Mouse (Mus musculus) liver, adult (tissue): ENCODE measurements around the gene 1700012B09Rik.

Experiments used
- GATA4 ChIP-seq: IDR thresholded peaks from 2 replicates; pipeline ENCODE4 v1.6.1; 2014; ENCODE audit warnings: mild to moderate bottlenecking, low read length; ENCODE audit not compliant: insufficient replicate concordance

The 1700012B09Rik gene

DNA sequence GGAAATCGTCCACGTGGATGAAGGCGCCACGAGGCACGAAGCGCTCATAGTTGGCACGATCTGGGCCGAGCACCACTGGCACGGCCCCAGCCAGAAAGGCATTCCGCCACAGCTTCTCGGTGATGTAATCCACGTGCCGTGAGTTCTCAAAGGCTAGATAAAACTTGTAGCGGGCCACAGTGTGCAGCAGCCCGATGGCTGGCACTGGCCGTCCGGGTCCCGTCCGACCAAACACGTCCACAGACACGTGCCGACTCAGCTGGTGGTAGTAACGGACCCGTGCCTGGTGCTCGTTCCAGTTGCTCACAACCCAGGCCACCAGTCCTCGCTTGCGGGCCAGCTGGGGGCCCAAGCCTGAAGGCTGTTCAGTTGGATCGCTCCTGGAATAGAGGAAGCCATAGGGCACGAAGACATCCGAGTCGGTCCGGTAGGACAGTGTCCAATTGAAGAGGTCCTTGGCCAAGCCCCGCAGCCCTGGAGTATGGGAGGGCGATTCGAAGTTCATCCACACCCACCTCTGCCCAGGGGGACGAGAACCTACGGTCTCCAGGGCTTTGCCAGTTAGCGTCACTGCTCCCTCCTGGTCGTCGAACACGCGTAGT lies 19.8 kb downstream of the 1700012B09Rik start:
- TF ChIP-seq GATA4 = no peak

DNA sequence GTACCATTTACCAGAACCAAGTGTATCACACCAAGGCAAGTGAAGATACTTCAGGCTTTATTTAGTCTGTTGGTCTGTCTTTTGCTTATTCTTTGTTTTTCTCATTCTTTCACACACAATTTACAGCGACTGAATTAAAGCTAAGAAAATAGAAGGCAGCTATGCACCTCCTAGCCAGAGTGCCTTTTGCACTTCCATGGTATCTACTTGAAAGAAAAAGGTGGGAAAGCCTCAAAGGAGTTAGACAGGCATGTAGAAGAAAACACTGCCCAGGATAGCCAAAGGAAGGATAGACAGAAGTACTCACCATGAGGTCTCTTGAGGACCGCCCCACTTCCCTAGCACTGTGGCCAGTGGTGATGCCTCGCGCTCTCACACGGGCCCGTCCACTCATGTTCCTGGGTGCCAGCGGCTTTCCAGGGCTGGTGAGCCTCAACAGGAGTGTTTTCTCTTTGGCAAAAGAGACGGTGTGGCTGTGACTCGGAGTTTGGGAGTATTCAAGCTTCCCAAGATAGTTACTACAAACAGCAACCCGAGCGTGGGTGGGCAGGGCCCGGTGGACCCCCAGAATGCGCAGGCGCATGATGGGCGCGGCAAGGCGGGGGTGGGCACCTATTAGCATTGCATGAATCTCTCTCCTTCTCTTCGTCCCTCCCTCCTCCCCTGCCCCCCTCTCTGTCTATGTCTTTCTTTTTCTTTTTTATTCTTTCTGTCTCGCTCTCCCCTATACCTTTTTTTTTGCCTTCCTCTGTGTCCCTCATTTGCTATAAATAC lies 30.5 kb downstream of the 1700012B09Rik start, which contains the start of gene Piwil4:
Gene Piwil4, minus strand, starts transcription at position 583 of the 774 bp plus-strand sequence.
- TF ChIP-seq GATA4 = no peak

DNA sequence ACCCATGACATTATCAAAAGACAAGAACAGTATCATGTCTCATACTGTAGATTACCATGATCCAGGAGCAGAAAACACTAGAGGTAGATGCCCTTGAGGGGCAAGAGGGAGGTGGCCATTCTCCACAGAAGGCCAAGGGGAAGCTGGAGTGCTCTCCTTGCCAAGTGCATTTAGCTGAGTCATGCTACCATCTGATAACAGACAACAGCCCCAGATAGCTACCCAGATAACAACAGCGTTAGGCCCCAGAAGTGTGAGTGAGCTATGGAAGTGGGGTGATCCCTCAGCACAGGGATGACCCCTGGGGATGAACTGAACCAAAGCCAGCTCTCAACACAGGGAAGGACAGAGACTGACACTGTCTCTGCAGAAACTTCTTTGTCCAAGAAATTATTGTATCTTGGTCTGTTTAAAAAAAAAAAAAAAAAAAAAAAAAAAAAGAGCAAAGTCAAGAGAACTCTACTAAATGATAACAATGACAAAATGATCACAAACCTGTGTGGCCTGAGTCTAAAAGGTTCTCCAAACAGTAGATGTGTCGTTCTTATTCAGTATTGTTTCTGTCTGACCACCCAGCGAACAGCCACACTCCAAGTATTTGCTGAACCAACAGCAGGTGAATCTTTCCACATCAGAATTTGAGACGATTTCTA lies 31.2 kb downstream of the 1700012B09Rik start:
- TF ChIP-seq GATA4 = no peak

DNA sequence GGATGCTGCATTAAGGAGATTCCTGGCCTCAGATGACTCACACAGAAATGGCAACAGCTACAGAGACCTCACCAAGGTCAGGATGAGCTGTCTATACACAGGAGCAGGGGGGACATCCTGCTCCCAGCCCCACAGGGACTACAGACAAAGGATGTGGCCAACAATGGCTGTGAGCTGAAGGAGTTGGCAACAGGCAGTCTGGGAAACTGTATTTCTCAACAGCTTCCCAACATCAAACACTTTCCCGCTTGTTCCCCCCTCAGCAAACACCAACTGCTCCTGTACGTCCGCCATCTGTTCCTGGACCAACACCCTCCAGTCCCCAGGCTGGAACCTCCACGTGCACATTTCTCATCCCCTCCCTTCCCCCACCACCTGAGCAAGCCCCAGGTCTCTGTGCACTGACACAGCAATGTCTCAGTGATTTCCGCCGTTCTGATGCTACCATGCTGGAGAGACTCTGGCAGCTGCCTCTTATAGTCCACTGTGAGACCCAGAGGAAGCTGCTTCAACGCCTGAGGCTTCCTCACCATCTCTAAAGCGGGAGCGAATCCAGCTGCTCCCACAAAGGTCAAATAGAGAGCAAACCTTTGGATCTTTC lies 39.8 kb downstream of the 1700012B09Rik start:
- TF ChIP-seq GATA4 = no peak

DNA sequence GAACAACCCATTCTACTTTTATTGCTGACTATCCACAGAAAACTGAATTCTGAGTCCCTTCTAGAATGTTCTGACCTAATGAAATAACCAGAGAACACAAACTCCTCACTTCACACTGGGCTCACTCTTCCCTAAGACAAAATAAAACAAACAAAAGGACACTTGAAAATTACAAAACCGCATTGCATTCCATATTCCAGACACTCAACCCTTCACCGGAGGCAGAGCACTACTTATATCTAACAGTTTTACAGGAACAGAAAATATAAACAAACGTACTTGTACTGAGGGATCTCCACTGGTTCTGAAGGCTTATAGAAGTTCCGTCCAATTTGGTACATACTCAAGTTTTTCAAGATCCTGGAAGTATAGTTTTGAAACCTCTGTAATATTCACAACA lies 42.5 kb downstream of the 1700012B09Rik start:
- no peak for TF ChIP-seq GATA4

DNA sequence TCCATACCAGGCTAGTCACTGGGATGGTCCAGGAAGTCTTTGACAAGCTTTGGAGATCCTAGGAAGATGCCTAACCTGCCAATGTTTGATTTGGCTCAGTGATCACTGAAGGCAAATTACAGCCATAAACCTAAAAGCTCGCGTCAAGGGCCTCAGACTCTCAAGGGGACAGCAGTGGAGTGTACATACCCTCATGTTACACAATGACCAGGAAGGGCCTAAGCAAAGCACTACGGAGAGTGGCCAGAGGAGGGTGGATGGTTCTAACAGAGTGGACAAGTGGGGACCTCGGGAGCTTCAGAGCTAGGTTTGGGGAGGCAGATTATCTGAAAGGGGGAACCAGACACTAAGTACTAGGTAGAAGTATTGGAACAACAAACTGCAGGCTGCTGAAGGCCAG lies 44.2 kb downstream of the 1700012B09Rik start:
- TF ChIP-seq GATA4 = no peak

DNA sequence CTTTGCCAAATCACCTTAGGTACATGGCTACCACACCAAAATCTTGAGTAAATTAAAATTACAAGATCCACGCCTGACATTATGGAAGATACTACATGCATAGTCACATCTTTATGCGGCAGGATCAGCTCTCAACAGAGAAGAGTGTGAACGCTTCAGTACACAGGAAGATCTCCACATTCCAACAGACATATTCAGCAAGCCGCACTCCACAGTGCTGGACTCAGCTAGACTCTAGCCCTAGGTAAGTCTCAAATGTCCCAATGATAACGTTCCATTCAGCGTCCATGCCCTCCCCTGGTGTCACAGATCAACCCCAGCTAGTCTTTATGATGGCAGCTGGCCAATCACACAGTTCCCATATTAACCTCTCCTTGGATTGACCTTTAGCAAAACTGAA lies 44.8 kb downstream of the 1700012B09Rik start:
- no peak for TF ChIP-seq GATA4

DNA sequence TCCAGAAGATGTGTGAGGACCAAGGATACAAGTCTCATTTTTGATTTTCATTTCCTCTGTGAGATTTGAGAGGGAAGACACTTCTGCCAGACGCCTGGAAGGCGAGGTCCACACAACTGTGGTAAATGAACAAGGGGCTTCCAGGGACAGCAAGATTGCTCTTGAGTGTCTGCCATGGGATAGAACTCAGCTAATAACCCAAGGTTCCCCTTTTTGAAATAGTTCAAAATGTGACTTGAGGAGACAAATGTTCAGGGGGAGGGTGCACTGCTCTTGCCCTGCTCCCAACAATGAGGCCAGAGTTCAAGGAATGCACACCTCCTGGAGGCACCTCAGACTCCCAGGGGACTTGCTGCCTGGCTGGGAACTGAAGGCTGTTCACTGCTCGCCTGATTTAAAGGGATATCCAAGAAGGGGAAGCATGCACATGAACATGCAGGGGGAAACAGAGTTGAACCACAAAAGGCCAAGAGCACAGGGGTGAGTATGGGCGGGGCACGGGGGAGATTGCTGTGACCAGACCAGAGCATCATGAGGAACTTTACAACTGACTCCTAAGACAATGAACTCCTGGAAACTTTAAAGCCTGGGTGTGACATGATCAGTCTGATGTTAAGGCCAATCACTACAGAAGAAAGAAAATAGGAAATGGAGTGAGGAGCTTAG lies 45.9 kb downstream of the 1700012B09Rik start:
- no peak for TF ChIP-seq GATA4

DNA sequence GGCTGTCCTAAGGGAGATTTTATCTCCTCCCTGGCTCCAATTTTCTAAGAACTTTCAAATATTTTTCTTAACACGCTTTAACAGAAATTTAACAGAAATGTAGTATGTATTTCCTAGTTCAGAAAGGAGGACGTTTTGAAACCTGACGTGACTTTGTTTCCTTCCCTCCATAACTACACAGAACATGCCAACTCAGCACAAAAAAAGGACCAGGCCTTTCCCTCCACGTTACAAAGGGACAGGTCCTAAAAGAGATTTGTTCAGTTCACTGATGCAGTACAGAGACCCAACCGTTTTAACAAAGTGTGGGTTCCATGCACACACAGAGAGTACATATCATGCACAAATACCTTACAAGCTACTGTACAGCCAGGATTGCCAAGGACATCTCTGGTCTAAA lies 49.2 kb downstream of the 1700012B09Rik start:
- no peak for TF ChIP-seq GATA4

DNA sequence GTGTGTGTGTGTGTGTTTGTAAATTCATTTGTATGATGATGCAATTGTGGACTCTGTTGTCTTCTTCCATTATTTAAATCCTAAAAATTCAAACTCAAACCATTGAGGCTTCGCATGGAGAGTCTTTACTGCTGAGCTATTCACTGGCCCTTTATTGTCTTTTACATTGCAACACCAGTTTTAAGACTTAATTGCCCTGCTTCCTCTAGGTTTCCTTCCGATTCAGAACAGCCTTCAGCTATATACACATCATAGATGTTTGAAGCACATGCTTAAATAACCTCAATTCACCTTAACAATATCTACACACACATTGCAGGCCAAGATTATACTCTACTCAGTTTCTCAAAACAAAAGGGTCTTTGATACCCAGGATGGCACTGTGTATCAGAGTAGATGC lies 50.4 kb downstream of the 1700012B09Rik start:
- no peak for TF ChIP-seq GATA4

DNA sequence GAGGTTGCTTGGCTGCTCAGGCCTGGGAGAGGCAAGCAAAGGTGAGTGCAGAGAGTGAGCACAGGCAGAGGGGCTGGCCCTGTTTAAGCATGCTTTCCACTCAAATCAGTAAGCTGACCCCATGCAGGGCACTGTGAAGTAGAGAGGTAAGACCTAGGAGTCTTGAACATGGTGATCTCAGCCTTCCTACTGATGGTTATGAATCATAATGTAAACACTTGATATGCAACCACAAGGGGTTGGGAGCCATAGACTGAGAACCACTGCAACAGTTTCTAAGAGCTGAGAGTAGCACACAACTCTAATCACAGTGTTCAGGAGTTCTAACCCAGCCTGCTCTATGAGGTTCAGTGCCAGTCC lies 52.5 kb downstream of the 1700012B09Rik start:
- TF ChIP-seq GATA4 = no peak

DNA sequence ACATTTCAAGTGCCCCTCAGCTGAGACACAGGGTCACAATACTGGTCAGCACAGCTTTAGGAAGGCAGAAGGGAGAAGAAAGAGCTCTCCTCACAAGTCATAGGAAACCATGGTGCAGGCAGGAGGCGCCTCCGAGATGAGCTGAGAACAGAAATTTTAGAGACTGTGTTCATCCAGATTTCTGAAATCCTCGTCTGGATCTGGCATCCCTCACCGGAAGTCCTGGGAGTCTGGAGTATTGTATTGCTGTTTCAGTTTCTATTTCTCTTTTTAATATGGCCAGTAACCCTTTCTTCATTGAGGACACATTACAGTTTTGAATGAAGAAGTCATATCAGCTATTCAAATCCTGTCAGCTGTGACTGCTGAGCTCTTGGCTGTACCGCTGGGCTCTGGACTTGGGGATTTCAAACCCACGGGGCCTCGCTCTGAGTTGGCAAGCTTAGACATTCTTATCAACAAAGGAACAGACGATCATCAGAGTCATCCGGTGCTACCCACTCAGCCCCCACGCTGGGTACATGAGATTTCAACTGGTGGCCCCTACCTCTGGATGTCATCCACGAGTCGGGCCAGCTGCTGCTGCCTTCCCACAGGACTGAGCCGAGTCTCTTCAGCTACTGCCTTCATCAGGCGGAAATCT lies 53.0 kb downstream of the 1700012B09Rik start:
- TF ChIP-seq GATA4 = no peak

DNA sequence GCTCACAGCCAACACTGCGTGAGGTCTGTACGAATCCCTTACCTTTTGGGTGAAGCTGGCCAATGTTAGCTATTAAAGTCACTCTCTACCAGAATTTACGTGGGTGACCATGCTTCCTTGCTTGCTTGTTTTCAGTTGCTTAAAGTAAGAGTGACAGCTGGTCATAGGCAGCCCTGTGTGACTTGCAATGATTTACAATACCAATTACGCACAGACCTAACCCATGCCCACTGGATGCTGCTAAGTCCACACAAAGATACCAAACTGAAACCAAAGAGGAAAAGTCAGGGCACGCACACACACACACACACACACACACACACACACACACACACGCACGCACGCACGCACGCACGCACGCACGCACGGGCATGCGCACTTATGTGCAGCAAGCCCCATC lies 55.6 kb downstream of the 1700012B09Rik start:
- no peak for TF ChIP-seq GATA4

DNA sequence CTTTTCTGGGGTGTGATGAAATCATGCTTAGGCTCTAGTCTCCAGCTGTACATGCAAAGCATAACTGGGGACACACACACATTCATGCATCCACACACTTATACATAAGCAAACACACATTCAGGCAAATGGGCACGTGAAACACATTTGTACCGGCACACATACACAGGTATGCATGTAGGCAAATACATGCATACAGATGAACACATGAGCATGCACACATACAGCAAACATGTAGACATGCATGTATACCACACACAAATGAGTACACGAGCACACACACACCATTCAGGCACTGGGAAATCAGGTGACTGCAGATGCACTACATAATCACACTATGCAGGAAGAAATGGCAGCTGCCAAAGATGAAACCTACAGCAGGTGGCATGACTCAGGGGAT lies 59.9 kb downstream of the 1700012B09Rik start:
- no peak for TF ChIP-seq GATA4
